8 mouse cellular contexts compared by ENCODE assay signal in genomic region chr11:31670468-31670921, GRCm38 (mm10). TPM values are rescaled to one million over a fixed set of nuclear protein-coding genes. Genes with fewer than 3 reads are reported as not detected.
DNase-seq lines count a peak whose midpoint lies in the region; ATAC-seq and TF ChIP-seq lines count a peak whose summit lies in the region.

No protein-coding gene starts in this region.

- H3K4me1 ChIP-seq in hindbrain, embryonic 14.5 days (replicated peaks; ENCODE audit: control insufficient read depth, insufficient read depth, low read length) = peaks cover 10% of the 10 kb centered on the region
- peaks cover 13% of the 10 kb centered on the region for H3K4me1 ChIP-seq in limb, embryonic 15.5 days

- peak overlapping the region; percentile 64 for H3K4me3 ChIP-seq in C2C12 (ENCODE audit: insufficient read depth, poor library complexity, severe bottlenecking)
- peak overlapping the region; percentile 97 for H3K4me3 ChIP-seq in hindbrain, embryonic 14.5 days (replicated peaks; ENCODE audit: low read length)
- peak overlapping the region; percentile 97 for H3K4me3 ChIP-seq in limb, embryonic 15.5 days

- peak; percentile 61 for DNase-seq in MN1 (ENCODE audit: low spot score)
- DNase-seq in hindbrain, embryonic 14.5 days (ENCODE audit: low spot score) = no peak
- no peak for DNase-seq in embryo, embryonic 9.5 days (ENCODE audit: extremely low spot score)
- no peak for DNase-seq in adrenal gland, adult 2 months
- no peak for DNase-seq in layer of hippocampus, adult 9-10 months (ENCODE audit: low spot score)
- no peak for DNase-seq in left cerebral cortex, adult 8-10 months (ENCODE audit: low spot score in 2 of 2)

- no peak overlapping the region for H3K27ac ChIP-seq in hindbrain, embryonic 14.5 days
- no peak overlapping the region; the same call in 1 of the 2 replicates for H3K27ac ChIP-seq in limb, embryonic 15.5 days

- no peak overlapping the region for H3ac ChIP-seq in C2C12 (ENCODE audit: control insufficient read depth, insufficient read length, low read depth)

- no peaks in the 10 kb centered on the region for H3K9me3 ChIP-seq in hindbrain, embryonic 14.5 days (ENCODE audit: control insufficient read depth, low read length)
- H3K9me3 ChIP-seq in limb, embryonic 15.5 days = no peaks in the 10 kb centered on the region

- TF ChIP-seq CTCF in C2C12 (IDR thresholded peaks at IDR 0.05; ENCODE audit: control insufficient read depth, insufficient read depth, insufficient read length) = no peak

- H3K9ac ChIP-seq in hindbrain, embryonic 14.5 days = peak overlapping the region; percentile 96
- H3K9ac ChIP-seq in limb, embryonic 15.5 days = no peak overlapping the region

- peaks cover 31% of the 10 kb centered on the region for H3K36me3 ChIP-seq in C2C12 (ENCODE audit: control insufficient read depth, insufficient read depth)
- H3K36me3 ChIP-seq in hindbrain, embryonic 14.5 days (replicated peaks; ENCODE audit: control insufficient read depth, insufficient read depth) = peaks cover 35% of the 10 kb centered on the region
- H3K36me3 ChIP-seq in limb, embryonic 15.5 days = peaks cover 40% of the 10 kb centered on the region

- H3K4me2 ChIP-seq in hindbrain, embryonic 14.5 days (replicated peaks) = peak overlapping the region; percentile 58
- H3K4me2 ChIP-seq in limb, embryonic 15.5 days = peak overlapping the region; percentile 53

- H3K27me3 ChIP-seq in C2C12 (ENCODE audit: control insufficient read depth, insufficient read depth, insufficient read length) = no peaks in the 10 kb centered on the region
- no peaks in the 10 kb centered on the region for H3K27me3 ChIP-seq in hindbrain, embryonic 14.5 days (ENCODE audit: control insufficient read depth, insufficient read depth, low read length)
- H3K27me3 ChIP-seq in limb, embryonic 15.5 days = no peaks in the 10 kb centered on the region

- no peak for ATAC-seq in hindbrain, embryonic 14.5 days (ENCODE audit: low FRiP score)
- no peak for ATAC-seq in limb, embryonic 15.5 days (ENCODE audit: insufficient number of reproducible peaks, low FRiP score, low TSS enrichment, low read depth)

- H3K79me3 ChIP-seq in C2C12 (ENCODE audit: low read depth) = peaks cover 5% of the 10 kb centered on the region

- WGBS in hindbrain, embryonic 14.5 days = 75% methylated on average over 5 of the region's 5 CpGs
- WGBS in limb, embryonic 15.5 days = 59% methylated on average over 5 of the region's 5 CpGs

- peaks cover 26% of the 10 kb centered on the region for H3K79me2 ChIP-seq in C2C12 (ENCODE audit: control insufficient read depth, insufficient read depth)

TF ChIP-seq in C2C12, 6 proteins besides CTCF, POLR2A, EP300 and RAD21:
- TF ChIP-seq USF1 (IDR thresholded peaks at IDR 0.05; ENCODE audit: low read depth) (no peak), FOSL1 (IDR thresholded peaks at IDR 0.05; ENCODE audit: insufficient read depth, low read length, poor library complexity, severe bottlenecking) (no peak), CEBPB (IDR thresholded peaks at IDR 0.05; ENCODE audit: low read depth) (no peak), MYOD1 (IDR thresholded peaks at IDR 0.05; ENCODE audit: control insufficient read depth, insufficient read length, low read depth) (no peak), MAX (IDR thresholded peaks at IDR 0.05) (no peak), MYOG (IDR thresholded peaks at IDR 0.05; ENCODE audit: control insufficient read depth, extremely low read depth, insufficient read length) (no peak)

RNA-seq across cellular contexts. Expression of gene Bod1, which starts 1.2 kb away (rescaled TPM):
- polyA plus RNA-seq in C2C12 (2012; fragmentation: generic; extraction: Trizol) = 90.4 TPM
- 146 and 149 TPM in 2 replicates for polyA plus RNA-seq in hindbrain, embryonic 14.5 days (2014; fragmentation: Nextera tagmentation; extraction: Ambion mirVana)
- polyA plus RNA-seq in limb, embryonic 15.5 days (2015; fragmentation: Nextera tagmentation; extraction: Ambion mirVana) = 79.8 and 98.6 TPM in 2 replicates
- total RNA-seq in adrenal gland, adult 2 months (2021) = 10 to 100 TPM; 53.6 to 63.5 TPM
- polyA plus RNA-seq in adrenal gland, adult 2 months (2012; rRNA removed) = 29.4 and 125 TPM in 2 replicates
- total RNA-seq in left cerebral cortex, adult 8-10 months (2022) = 100 to 1,000 TPM in 3 of 4 experiments, 10 to 100 TPM in 1; 96.6 to 104 (median 102) TPM
